Mouse (Mus musculus) heart, embryonic 14.5 days (tissue): ENCODE measurements around the gene Fam219a. TPM values are rescaled to one million over a fixed set of nuclear protein-coding genes. Genes with fewer than 3 reads are reported as not detected.

Experiments
- ATAC-seq: fragments of 200-750 bp; cut with Nextera tagmentation; 2 replicates; pipeline ENCODE4 v1.8.0; 2017; ENCODE audit warnings: low read depth, moderate TSS enrichment; ENCODE audit not compliant: insufficient number of reproducible peaks, insufficient read depth, low FRiP score
- H3K27ac ChIP-seq, 2 experiments: fragments of 200-500 bp in 1 of 2; fragments of 300-500 bp in 1 of 2; sonication (generic) in 1 of 2; replicated peaks in 1 of 2; 2 replicates each; pipeline ENCODE4 v1.5.1; 2012 to 2014; ENCODE audit warnings: low read depth in 2 of 2, low read length in 2 of 2, control low read depth in 1 of 2, mild to moderate bottlenecking in 1 of 2, mixed read lengths in 1 of 2; ENCODE audit not compliant: control insufficient read depth in 1 of 2, insufficient read depth in 1 of 2
- H3K27me3 ChIP-seq: fragments of 300-500 bp; sonication (generic); 2 replicates; pipeline ENCODE4 v1.6.1; 2014; ENCODE audit warnings: mild to moderate bottlenecking, low read length, control low read depth; ENCODE audit not compliant: control insufficient read depth, insufficient read depth
- H3K36me3 ChIP-seq: fragments of 300-500 bp; sonication (generic); 2 replicates; pipeline ENCODE4 v1.6.1; 2014; ENCODE audit warnings: mild to moderate bottlenecking, control low read depth, low read length, mixed read lengths; ENCODE audit not compliant: control insufficient read depth, insufficient read depth
- H3K4me1 ChIP-seq, 2 experiments: fragments of 200-500 bp in 1 of 2; fragments of 300-500 bp in 1 of 2; sonication (generic) in 1 of 2; 2 replicates each; pipeline ENCODE4 v1.6.1; 2012 to 2014; ENCODE audit warnings: low read length in 2 of 2, control low read depth in 1 of 2, mixed read lengths in 1 of 2; ENCODE audit not compliant: control insufficient read depth in 2 of 2, insufficient read depth in 2 of 2
- H3K4me2 ChIP-seq: fragments of 300-500 bp; sonication (generic); 2 replicates; pipeline ENCODE4 v1.6.1; 2014; ENCODE audit warnings: mild to moderate bottlenecking, low read length
- H3K4me3 ChIP-seq, 2 experiments: fragments of 200-500 bp in 1 of 2; fragments of 300-500 bp in 1 of 2; sonication (generic) in 1 of 2; 2 replicates each; pipeline ENCODE4 v1.5.1; 2012 to 2014; ENCODE audit warnings: low read length in 2 of 2, mild to moderate bottlenecking in 2 of 2, control low read depth in 1 of 2, low read depth in 1 of 2, moderate library complexity in 1 of 2; ENCODE audit not compliant: control insufficient read depth in 1 of 2, insufficient read depth in 1 of 2
- H3K9ac ChIP-seq: fragments of 300-500 bp; sonication (generic); 2 replicates; pipeline ENCODE4 v1.6.1; 2014; ENCODE audit warnings: mild to moderate bottlenecking, low read length
- H3K9me3 ChIP-seq: fragments of 300-500 bp; sonication (generic); 2 replicates; pipeline ENCODE4 v1.6.1; 2016; ENCODE audit warnings: low read length, control low read depth; ENCODE audit not compliant: control insufficient read depth
- WGBS: fragments of 180-500 bp; shearing (Covaris S2); extraction: QIAGEN DNeasy Blood & Tissue Kit; methylation state at CpG from one replicate; pipeline ENCODE4 v1.1.7; 2014; 5-methylcytosine and 5-hydroxymethylcytosine counted together
- polyA plus RNA-seq: library from polyadenylated mRNA; unstranded; fragments of >200 nt; fragmentation: Nextera tagmentation; extraction: Ambion mirVana; gene quantifications from 2 replicates; pipeline ENCODE4 v1.2.1, GENCODE M21; 2014

Gene Fam219a
- polyA plus RNA-seq, 1 experiment from 2014 or later = 2.9 TPM

DNA sequence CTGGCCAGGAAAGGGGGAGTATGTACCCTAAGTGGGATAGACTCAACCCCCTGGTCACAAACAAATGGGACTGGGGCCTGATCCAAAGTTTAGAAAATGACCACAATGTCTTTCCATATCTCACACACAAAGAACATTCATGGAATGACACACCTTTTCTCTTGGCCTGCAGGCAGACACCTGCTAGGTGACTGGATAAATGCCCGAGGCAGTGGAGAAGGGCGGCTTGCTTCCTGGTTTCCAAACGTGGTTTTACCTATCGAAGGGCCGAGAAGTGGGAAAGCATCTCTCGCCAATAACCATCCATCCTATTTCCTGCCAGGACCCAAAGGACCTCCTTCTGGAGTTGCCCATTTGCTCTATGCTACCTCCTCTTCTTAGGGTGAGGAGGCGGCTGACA, 76.4 kb downstream of the Fam219a start:
- H3K9ac ChIP-seq = no peak overlapping the region
- no peak overlapping the region for H3K4me3 ChIP-seq
- 74% methylated on average over 7 of the region's 7 CpGs for WGBS
- no peak for ATAC-seq
- H3K4me2 ChIP-seq = no peak overlapping the region
- H3K27ac ChIP-seq = no peak overlapping the region
- no peaks in the 10 kb centered on the region for H3K36me3 ChIP-seq
- H3K9me3 ChIP-seq = no peaks in the 10 kb centered on the region
- peaks cover 6% of the 10 kb centered on the region in 2 experiments; a peak in 3 of 4 replicates for H3K4me1 ChIP-seq
- peaks cover 27% of the 10 kb centered on the region for H3K27me3 ChIP-seq

DNA sequence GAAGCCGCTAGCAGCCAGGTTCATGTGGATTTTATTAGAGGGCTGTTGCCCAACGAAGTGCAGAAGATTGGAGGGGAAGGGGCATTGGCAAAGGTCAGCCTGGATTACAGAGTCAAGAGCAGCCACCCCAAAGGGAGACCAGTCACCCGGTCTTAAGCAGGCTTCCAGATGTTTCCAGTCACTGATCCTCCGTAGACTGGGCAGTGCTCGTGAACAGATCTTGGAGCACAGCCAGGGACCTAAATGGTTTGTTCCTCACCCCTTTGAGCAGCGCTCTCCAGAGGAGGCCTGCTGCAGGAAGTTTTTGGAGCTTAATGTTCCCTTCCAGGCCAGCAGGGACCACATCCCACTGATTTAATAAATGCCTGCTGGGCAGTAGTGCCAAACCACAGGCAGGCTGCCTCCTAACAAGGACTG, 87.7 kb downstream of the Fam219a start:
- H3K9me3 ChIP-seq = peaks cover 4% of the 10 kb centered on the region; the same call in 1 of the 2 replicates
- H3K4me3 ChIP-seq = no peak overlapping the region
- H3K4me2 ChIP-seq = no peak overlapping the region
- no peak for ATAC-seq
- peaks cover 5 to 6% of the 10 kb centered on the region in 2 experiments; a peak in 1 of 4 replicates for H3K4me1 ChIP-seq
- H3K27me3 ChIP-seq = no peaks in the 10 kb centered on the region
- no peak overlapping the region for H3K9ac ChIP-seq
- no peak overlapping the region; a peak in 1 of 4 replicates for H3K27ac ChIP-seq
- 32% methylated on average over 6 of the region's 6 CpGs for WGBS
- peaks cover 7% of the 10 kb centered on the region; the same call in 1 of the 2 replicates for H3K36me3 ChIP-seq

DNA sequence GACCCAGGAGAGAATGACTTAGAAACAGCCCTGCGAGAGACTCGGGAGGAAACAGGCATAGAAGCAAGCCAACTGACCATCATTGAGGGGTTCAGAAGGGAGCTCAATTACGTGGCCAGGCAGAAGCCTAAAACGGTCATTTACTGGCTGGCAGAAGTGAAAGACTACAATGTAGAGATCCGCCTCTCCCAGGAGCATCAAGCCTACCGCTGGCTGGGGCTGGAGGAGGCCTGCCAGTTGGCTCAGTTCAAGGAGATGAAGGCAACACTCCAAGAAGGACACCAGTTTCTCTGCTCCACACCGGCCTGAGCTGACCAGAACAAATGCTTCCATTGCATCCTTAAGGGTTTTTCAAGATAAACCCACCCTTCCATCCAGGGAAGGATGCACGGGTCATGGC, 89.1 kb downstream of the Fam219a start:
- no peak for ATAC-seq
- H3K4me3 ChIP-seq = no peak overlapping the region
- no peaks in the 10 kb centered on the region for H3K9me3 ChIP-seq
- H3K9ac ChIP-seq = no peak overlapping the region
- no peaks in the 10 kb centered on the region for H3K27me3 ChIP-seq
- H3K4me1 ChIP-seq = peaks cover 5 to 6% of the 10 kb centered on the region in 2 experiments; a peak in 1 of 4 replicates
- H3K27ac ChIP-seq = 0 out of 4 replicates have a peak overlapping the region, but pooled peaks of 1 of the 2 experiments have one; percentile 0
- H3K4me2 ChIP-seq = no peak overlapping the region
- peaks cover 7% of the 10 kb centered on the region; the same call in 1 of the 2 replicates for H3K36me3 ChIP-seq
- WGBS = 74% methylated on average over 8 of the region's 8 CpGs

DNA sequence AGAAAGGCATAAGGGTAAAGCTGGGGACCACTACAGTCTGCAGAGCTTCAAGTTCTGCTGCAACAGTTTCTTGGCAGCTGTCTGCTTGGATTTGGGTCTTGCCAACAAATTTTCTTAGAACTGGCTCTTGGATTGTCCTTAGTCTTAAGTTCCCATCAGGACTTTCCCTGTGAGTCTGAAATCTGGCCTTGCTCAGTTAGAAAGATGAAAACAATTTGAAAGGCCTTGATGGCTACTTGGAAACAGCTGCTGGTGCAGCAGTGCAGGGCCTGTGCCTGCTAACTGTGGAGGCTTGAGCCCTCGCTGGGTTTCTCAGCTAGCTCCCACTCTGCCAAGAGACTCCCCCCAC, 89.9 kb downstream of the Fam219a start:
- H3K27me3 ChIP-seq = no peaks in the 10 kb centered on the region
- WGBS = 68% methylated on average over 1 of the region's 1 CpGs
- H3K4me3 ChIP-seq = no peak overlapping the region
- H3K4me2 ChIP-seq = no peak overlapping the region
- peaks cover 5 to 6% of the 10 kb centered on the region in 2 experiments; a peak in 1 of 4 replicates for H3K4me1 ChIP-seq
- H3K27ac ChIP-seq = 0 out of 4 replicates have a peak overlapping the region, but pooled peaks of 1 of the 2 experiments have one; percentile 0
- ATAC-seq = peak; percentile 16; the same call in 1 of the 2 replicates
- H3K9ac ChIP-seq = no peak overlapping the region
- peaks cover 7% of the 10 kb centered on the region; the same call in 1 of the 2 replicates for H3K36me3 ChIP-seq
- no peaks in the 10 kb centered on the region for H3K9me3 ChIP-seq

DNA sequence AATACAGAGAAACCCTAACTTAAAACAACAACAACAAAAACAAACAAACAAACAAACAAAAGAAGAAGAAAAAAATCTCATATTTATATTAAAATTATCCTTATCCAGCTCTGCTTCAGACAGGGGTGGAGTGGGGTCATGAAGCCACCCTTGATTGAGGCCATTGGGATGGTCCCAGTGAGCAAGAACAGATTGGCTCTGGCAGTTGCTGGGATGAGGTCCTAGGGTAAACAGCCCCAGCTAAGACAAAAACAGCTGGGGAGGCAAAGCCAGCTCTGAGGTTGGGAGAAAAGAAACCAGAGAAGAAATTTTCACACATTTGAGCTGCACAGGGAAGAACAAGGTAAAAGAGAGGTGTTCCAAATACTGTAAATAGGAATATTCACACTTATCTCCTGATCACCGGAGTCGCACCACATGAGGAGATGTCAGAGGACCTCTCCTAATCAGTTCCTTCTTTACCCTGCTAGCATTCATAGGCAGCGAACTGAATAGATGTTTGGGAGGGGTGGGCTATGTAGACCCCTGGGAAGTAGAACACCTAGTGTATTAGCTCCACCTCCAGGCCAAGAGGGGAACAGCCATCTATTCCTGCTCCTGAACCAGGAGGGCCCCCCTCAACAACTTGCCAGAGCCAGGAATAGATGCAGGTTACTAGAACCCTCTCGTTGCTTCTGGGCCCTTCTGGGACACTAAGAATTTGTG, 90.4 kb downstream of the Fam219a start:
- Histone ChIP-seq H3K4me3 (no peak overlapping the region), H3K4me2 (no peak overlapping the region), H3K36me3 (peaks cover 7% of the 10 kb centered on the region; the same call in 1 of the 2 replicates), H3K9ac (no peak overlapping the region), H3K27me3 (no peaks in the 10 kb centered on the region), H3K27ac (no peak overlapping the region), H3K4me1 (peaks cover 5 to 6% of the 10 kb centered on the region in 2 experiments; a peak in 1 of 4 replicates), H3K9me3 (no peaks in the 10 kb centered on the region)
- WGBS = 58% methylated on average over 4 of the region's 4 CpGs
- ATAC-seq = 0 out of 2 replicates have a peak, but pooled peaks have one; percentile 23

DNA sequence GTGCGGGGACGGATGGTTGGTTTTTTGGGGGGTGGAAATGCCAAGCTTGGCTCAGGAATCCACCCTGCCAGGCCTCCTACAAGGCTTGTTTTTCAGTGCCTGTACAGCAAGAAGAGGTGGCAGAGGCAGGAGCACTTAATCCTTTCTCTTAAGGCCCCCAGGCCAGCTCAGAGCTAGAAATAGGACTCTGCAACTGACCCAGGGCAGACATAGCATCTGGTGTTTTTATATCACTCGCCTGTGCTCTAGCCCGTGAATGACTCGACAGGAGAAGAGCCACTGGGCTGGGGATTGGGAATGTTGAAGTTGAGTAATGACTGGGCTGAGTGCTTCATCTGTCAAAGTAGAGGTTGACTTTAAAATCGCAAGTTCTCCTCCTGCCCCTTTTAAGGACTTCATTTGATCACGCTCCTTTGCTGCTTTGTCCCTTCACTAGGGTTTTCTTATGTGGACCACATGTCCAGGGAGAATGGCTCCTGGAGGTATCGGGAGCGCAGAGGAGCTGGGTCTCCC, 91.6 kb downstream of the Fam219a start:
- WGBS = 71% methylated on average over 9 of the region's 9 CpGs
- Histone ChIP-seq H3K27ac (no peak overlapping the region), H3K4me2 (no peak overlapping the region), H3K4me3 (no peak overlapping the region), H3K27me3 (no peaks in the 10 kb centered on the region), H3K36me3 (peaks cover 7% of the 10 kb centered on the region; the same call in 1 of the 2 replicates), H3K9ac (no peak overlapping the region), H3K4me1 (peaks cover 5 to 6% of the 10 kb centered on the region in 2 experiments; a peak in 1 of 4 replicates), H3K9me3 (no peaks in the 10 kb centered on the region)
- ATAC-seq = no peak

DNA sequence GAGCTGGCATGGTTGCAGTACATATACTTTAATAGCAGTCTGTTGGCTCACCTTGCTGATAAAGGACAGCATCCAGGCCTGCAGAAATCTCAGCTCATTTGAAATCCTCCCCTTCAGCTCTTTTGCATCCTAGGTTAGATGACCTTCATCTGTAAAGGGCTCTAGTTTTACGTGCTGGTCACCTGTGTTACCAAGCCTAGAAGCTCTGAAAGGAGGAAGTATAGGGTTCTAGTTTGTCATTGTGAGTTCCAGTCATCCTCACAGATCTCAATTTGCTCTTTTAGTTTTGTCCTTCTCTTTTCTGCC, 98.0 kb downstream of the Fam219a start:
- H3K9ac ChIP-seq = no peak overlapping the region
- 83% methylated on average over 1 of the region's 1 CpGs for WGBS
- no peak overlapping the region for H3K27ac ChIP-seq
- no peak overlapping the region for H3K4me2 ChIP-seq
- H3K4me3 ChIP-seq = no peak overlapping the region
- no peaks in the 10 kb centered on the region for H3K36me3 ChIP-seq
- H3K4me1 ChIP-seq = 0 out of 4 replicates have a peak, but pooled peaks cover 0 to 3% of the 10 kb centered on the region in 2 experiments
- H3K9me3 ChIP-seq = no peaks in the 10 kb centered on the region
- no peak for ATAC-seq
- H3K27me3 ChIP-seq = no peaks in the 10 kb centered on the region
